Mouse (Mus musculus): ENCODE measurements at regions not wholly inside any gene's neighbourhood (a gene's known extent, or its start where the extent isn't known, plus 50 kb on each side); places are given as distances from the start of the nearest gene placed in this dataset.

DNA sequence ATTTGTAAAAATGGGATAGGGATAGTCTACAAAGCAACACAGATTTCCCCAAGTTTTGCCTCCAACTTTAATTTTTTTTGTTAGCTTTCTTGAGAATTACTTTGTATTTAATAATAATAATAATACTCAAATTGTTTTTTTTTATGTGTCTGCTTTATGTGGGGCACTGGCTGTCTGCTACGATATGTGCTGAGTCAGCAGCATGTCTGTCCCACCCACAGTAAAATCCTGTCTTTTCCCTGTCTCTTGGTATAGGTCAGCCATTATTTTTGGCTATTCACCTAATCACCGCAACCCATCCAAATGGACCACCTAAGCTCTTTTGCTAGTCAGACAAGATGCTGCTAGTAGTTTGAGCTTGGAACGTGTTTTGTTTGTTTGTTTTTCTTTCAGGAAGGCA lies 473.0 kb downstream of the Hs3st4 start:
- DNase-seq: no peak

DNA sequence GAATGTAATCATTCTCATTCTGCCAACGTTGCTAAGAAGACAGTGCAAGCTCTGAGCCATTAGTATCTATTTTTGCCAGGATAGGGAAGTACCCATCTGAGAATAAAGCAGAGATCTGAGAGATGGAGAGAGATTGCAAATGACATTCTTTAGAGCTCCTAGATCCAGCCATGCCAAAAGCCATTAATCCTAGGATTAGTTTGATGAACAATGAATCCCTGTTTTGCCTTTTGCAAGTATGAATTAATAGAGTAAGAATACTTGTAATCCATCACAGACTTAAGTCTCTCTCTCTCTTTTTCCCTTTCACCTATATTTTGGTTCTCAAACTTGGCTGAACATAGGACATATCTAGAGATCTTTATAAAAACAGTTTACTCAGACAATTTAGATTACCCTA lies 504.7 kb downstream of the Hs3st4 start:
- no peak for DNase-seq

DNA sequence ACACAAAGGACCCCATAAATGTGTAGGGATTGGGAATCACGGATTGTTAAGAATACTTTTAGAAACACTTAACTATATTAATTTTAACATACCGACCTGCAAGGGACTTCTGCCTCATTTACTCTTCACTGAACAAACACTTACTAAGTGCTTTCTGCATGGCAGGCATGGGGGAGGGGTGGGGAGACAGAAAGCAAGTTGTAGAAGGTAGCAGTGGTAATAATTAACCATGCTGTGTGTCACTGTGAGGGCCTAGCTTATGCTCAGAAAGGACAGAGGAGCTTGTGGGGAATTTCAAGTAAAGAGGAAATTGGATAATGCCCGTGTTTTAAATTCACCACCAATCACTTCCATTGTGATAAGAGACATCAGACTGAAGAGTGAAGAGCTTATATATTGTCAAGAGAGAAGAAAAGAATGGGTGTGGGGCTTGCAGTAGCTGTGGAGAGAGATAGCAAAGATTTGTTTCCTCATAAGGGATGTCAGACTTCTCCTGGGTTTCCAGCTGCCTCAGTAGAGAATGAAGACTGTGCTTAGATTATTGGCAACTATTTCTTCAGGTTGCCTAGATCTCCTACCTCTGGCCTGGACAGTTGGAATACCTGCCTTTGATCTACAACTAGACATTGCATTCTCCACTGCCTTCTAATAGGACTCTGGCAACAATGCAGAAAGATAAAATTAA lies 508.6 kb downstream of the Hs3st4 start:
- no peak for DNase-seq

DNA sequence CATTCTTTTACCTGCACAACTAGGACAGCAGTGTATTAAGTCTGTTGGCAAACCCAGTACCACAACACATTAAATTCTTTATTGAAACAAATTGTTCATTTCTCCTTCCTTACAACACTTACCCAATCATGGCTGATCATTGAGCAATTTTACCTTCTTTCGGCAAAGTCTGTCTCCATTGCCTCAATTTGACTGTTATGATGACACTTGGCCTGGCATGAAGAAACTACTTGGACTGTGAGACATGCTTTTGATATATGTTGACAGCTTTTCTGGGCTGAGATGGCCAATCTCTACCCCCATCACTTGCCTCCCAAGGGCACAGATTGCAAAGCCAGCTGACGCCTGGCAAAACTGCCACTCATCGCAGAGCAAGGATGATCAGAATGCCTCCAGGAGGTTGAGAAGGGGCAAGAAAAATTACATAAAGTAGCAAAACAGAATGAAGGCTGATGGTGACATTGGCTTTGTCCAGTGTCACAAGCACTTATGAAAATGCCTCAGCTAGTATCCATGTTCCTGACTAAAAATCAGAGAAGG lies 509.3 kb downstream of the Hs3st4 start:
- DNase-seq: no peak

DNA sequence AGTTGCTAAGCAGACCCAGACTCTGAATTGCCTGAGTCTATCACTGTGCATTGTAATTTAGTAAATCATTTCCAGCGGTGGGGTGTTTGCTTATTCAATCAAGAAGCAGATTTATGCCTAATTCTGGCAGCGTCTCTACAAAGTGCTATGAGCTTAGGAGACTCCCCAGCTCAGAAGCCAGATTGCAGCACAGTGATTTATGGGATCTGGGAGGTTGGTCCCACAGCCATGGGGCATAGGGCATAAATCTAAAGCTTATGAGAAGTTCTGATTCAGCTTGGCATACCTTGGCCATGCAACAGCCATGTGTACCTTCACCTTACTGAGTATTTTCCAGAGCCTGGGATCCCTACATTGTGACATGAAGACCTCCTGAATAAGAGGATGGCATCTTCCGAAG lies 518.0 kb downstream of the Hs3st4 start:
- DNase-seq: no peak

DNA sequence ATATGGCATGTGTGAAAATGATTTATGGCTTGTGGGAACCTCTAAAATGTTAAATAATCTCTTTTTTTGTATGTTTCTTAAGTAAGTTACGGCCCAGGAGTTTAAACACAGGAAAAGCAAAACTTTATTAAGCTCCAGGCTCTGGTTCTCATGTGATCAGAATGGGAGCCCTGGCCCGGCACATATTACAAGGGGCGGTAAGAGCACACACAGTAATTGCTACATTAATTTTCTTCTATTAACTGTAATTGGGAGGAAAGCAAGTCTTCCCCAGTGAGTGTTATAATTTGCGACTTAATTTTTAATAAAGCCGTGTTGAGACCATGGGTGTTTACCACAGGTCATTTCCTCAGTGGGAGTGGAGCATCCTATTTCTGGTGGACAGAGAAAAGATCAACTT lies 520.1 kb downstream of the Hs3st4 start:
- no peak for DNase-seq

DNA sequence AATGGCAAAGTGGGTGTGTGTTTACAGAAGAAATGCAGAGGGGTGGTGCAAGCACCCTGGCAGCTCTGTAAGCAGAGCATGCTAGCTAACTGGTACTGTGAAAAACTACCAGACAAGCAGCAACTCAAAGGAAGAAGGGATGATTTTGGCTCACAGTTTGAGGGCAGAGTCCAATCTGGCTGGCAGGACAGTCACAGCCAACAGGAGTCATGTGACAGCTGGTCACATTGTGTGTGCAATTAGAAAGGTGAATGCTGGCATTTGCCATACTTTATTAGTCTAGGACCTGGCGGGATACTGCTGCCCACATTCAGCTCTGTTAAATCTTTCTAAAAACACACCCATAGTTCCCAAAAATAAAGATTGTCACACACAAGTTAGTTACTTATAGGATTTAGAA lies 566.4 kb downstream of the Hs3st4 start:
- DNase-seq: no peak

DNA sequence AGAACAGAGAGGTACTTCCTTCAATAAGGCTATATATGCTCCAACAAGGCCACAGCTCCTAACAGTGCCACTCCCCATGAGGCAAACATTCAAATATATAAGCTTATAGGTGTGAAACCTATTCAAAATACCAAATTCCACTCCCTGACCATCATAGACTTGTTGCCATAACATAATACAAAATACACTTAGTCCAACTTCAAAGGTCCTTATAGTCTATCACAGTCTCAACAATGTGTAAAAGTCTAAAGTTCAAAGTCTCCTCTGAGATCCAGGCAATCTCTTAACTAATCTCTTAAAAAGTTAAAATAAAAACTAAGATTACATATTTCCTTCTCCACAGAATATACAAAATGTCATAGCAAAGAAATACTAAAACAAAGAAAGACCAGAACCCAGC lies 574.5 kb downstream of the Hs3st4 start:
- DNase-seq: no peak

DNA sequence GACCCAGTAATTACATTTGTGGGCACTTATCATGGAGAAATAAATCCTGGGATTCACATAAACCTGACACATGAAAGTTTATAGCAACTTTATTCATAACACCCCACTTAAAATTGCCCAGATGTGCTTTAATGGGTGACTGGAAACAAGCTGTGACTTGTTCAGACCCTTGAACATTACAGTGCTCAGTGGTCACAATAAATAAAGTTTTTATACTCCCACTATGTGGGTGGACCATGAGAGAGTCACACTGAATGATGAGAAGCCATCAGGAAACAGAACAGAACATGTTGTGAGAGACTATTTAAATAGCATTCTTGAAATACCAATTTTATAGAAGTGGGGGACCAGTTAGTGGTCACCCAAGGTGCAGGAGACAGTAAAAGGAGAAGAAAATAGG lies 588.1 kb downstream of the Hs3st4 start:
- DNase-seq: no peak

DNA sequence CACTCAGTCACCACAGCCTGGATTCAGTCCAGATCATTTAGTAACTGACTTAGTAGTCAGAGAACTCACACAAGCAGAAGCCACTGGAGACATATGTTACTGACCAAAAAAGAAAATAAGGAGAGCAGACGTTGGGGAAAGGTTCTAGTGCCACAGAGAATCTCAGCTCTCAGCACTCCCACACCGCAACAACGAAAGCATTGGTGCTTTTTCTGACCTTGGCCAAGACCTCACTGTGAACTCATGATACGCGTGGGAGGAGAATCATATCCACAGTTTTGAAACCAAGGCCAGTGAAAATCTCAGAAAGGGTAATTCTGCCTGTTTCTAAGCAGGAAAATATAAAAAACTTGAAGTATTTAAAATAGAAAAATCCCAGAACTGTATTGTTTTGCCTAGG lies 591.0 kb downstream of the Hs3st4 start:
- DNase-seq: no peak

DNA sequence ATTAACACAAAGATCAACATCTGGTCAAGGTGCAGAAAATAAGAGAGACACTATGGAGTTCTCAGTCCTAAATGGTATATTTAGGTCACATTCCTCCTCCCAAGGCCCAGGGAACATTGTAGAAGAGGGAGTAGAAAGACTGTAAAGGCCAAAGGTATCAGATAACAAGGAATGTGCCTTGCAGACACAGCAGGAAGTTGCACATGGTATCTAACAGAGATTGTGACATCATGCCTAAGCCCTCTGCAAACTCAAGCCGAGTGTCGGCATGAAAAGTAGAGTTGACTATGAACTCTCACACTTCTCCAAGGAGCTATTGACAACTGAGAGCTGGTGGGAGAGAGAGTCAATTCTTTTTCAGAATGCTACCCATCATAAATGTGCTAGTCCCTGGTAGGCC lies 598.7 kb downstream of the Hs3st4 start:
- no peak for DNase-seq

DNA sequence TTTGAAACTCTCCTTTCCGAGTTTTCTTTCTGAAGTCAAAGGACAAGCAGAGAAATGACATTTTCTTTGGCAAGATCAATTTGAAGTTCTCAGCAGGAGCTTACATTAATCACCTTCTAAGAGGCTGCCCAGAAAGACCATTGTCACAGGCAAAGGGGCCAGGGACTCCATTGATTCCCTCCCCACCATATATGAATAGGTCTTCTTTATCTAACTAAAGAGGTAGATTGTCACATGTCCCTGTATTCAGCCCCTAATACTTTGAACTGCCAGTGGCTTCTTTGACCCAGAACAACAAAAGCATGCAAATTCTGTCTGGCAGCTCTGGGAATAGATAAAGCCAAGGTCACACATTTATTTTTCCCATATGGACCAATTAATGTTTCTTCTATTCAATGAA lies 602.6 kb downstream of the Hs3st4 start:
- DNase-seq: no peak

DNA sequence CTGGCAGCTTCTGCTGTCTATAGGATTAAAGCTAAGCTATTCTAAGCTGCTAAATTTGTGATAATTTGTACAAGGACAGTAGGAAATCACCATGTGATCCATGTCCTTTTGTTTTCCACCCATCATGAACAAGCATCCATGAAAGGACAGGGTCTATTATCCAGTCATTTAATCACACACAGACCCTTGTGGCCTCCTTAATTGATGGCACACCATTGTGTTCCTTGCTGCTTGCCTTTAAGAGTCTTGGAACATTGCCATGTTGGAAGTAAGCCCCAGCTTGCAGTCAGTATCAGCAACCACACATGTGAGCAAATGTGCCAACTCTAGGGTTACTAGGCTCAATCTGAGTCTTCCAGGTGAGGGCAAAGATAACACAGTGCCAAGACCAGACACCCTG lies 608.7 kb downstream of the Hs3st4 start:
- no peak for DNase-seq

DNA sequence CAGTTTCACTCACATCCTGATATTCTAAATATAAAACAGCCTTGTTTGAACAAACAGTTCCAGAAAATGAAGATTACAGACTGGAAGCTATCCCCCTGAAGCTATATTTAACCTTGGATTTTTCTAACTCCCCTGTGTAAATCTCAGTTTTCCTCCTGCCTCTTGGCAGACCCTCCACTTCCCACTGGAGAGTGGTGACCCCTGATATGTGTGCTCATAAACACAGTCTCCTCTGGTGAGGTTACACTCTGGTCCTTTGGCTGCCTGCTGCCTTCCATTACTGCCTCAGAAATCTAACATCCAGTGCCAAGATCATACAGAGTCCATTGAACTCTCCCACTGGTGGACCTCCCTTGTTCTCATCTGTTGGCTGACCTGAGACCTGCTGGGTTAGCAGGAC lies 610.8 kb downstream of the Hs3st4 start:
- no peak for DNase-seq

DNA sequence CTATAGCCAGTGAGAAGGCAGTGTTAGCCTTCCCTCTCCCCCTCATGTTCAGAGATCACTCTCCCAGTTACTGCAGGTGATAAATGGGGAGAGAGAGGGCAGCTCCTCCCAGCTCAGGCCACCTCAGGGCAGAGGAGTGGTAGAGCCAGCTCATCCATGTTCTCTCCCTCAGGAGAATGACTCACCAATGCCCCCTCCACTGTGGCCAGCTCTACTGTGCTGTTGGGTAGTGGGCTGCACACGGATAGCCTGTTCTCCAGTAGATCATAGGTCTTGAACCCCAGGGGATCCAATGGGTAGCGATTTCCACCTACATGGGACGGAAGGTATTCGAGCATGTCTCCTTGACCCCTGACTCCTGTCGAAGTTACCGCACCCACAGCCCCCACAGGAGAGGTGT lies 618.1 kb downstream of the Hs3st4 start:
- no peak for DNase-seq

DNA sequence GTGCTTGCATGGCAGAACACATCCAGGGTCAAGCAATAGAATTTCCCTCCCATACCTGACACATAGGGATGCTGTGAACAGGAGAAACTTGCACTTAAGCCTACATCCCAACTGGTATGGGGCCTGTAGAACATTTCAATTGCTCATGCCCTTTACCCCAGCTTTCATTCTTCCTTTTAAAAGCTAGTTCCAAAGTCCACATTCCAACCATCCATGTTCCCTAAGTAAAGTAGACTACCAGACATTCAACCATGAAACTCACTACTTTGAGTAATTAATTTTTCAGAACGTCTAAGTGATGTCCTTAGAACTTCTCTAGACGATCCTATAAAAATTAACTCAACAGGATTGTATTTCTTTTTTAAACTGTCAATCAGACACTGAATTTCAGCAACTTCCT lies 621.9 kb downstream of the Hs3st4 start:
- DNase-seq: no peak

DNA sequence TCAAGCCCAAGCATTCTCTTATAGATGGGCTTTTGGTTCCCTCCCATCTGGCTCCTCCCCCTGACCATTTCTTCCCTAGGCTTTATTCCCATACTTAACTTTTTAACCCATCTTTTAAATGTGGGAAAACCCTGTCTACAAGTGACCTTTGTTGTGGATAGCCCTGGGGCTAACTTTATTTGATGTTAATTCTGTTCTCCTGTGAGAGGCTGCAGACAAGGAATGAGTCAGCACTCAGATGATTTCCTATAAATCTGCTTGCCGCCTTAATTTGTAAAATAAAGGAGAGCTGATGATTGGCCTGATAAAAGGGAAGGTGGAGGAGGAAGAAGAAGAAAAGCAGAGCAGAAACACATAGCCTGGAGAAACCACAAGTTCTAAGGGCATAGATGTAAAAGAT lies 623.3 kb downstream of the Hs3st4 start:
- no peak for DNase-seq

DNA sequence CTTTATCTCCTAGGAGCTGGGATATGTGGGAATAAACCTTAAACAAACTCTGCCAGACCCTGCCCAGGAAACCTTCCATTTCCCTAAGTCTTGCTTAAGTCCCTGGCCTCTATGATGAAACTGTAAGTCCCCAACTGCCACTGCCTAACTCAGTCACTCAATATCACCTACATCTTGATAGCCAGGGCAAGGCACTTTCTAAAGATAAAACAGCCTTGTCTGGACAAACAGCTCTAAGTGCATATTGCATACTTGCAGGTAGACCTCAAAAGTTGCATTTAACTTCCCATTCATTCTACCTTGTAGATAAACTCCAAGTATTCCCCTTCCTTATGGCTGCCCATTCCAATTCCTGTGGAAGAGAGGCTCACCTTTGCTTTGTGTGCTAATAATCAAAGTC lies 624.4 kb downstream of the Hs3st4 start:
- no peak for DNase-seq

DNA sequence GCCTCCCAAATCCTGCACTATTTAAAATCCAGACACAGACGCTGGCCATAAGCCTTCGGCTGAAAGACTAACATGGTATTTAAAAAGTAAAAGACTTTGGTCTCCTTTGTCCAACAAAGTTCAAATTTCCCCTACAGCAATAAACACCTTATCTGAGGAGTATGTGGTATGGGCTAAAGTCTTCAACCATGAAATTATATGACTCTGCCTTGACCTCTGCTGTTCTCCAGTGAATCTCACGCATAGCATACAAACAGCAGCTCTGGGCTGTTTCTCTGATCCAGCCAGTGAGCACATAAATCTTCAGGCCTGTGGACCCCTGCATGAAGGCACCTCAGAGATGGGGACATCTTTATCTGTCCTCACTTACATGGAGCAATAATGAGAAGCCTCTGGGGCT lies 627.8 kb downstream of the Hs3st4 start:
- no peak for DNase-seq

DNA sequence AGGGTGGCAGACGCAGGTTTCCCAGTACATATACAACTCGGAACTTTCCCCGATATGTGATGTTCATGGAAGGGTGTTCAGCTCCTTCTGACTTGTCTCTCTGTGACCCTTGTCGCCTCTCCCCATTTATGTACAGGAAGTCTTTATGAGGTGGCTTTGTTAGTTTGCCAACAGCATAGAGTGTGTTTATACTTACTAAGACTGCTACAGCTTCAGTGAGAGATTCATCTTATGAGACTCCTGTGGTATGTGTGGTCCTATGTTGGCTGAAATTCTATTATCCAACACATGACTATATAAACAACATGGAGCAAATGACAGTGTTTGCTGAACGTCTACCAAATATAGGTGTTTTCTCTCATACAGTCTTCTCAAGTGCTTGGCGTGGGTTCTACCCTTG lies 664.5 kb downstream of the Hs3st4 start:
- no peak for DNase-seq

DNA sequence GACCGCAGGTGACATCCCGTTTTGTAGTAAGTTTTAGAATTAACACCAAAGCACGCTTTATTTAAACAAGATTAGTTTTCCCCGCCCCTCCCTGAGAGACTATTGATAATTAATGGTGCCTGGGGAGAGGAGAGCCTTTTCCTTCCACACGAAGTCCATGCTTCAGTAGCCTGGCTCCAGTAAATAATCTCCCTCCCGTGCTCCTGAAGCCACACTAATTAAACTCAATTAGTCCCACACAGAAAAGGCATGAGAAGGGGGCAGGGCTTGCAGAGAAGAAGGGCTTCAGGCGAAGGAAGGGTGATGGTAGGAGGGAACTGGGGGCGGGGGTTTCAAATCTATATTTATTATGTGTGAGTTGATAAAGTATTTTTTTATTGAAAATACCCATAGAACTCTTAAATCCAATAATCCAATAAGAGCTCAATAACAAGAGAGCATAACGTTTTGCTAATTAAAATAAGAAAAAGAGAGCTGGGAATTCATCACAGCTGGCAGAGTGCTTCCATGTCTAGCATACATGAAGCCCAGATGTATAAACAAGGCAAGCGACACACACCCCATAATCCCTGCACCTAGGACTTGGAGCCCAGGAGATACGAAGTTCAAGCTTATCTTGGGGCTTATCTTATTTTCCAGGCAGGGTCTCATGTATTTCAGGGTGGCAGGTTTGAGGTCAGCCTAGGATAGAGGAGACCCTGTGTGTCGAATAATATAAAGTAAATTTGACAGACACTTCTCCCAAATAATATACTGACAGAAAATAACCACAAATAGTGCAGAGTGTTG lies 684.7 kb downstream of the Hs3st4 start:
- no peak for DNase-seq

DNA sequence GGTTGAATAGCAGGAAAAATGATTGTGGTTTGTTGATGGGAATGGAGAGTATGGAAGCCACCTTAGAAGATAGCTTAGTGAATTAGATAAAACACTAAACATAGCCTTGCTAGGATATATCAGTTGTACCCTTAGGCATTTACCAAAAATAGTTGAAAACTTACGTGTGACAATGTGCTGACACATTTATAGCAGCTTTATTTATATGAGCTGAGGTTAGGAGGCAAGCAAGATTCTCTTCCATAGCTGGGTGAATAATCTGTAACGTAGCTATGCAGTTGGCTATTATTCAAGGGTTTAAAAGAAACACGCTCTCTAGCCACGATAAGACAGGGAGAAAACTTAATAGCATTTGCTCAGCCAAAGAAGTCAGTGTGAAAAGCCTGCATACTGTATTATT lies 685.4 kb downstream of the Hs3st4 start:
- no peak for DNase-seq

DNA sequence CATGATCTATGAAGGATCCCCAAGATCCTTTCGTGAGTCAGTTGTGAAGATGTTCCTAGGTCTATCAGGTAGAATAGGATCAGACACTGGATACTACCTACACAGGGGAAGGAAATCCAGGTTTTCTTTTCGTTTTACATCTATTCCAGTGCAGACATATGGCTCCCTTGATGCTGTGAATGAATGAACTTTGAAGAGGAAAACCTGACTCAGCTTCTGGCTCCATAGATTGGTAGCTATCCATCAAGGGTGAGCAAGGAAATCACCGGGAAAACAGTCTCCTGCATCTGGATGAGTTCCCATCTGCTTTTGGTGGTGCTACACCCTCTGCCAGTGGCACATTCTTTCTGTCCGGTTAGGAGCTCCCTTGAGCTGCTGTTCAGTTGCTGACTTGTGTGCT lies 687.8 kb downstream of the Hs3st4 start:
- DNase-seq: no peak

DNA sequence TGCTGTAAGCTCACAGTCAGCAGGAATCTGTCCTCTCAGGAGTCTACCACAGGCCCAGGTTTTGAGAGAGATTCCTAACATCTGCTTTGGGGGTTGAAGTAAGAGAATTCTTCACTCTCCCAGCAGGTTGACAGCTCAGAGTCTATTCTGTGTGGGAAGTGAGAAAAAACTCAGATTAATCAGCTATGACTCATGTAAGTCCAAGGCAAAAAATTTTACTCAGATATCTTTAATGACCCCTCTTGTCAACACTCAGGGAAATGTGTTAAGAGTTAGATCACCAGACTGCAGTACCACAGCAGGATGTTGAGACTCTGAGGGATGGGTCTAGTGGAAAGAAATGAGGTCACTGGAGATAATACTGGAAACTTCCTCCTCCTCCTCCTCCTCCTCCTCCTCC lies 688.4 kb downstream of the Hs3st4 start:
- DNase-seq: no peak
